Mouse (Mus musculus) testis, adult 2 months (tissue): Measurements from ENCODE around the gene Gnai3. TPM values are rescaled to one million over a fixed set of nuclear protein-coding genes. Genes with fewer than 3 reads are reported as not detected.
A peak's percentile ranks its signal among the peaks of the same experiment; 100 is the strongest.

Experiments
- H3K27ac ChIP-seq: fragments of 200-500 bp; 2 replicates; pipeline ENCODE4 v1.5.1; 2012; ENCODE audit warnings: low read depth, low read length; ENCODE audit not compliant: control insufficient read depth, insufficient read depth
- H3K27me3 ChIP-seq: fragments of 200-500 bp; 2 replicates; pipeline ENCODE4 v1.6.1; 2012; ENCODE audit warnings: mild to moderate bottlenecking, low read length, moderate library complexity; ENCODE audit not compliant: control insufficient read depth, insufficient read depth
- H3K36me3 ChIP-seq: fragments of 200-500 bp; 2 replicates; pipeline ENCODE4 v1.6.1; 2012; ENCODE audit warnings: mild to moderate bottlenecking, low read length; ENCODE audit not compliant: control insufficient read depth, insufficient read depth
- H3K4me1 ChIP-seq: fragments of 200-500 bp; 2 replicates; pipeline ENCODE4 v1.6.1; 2012; ENCODE audit warnings: low read length; ENCODE audit not compliant: control insufficient read depth, insufficient read depth
- H3K4me3 ChIP-seq: fragments of 200-500 bp; 2 replicates; pipeline ENCODE4 v1.5.1; 2012; ENCODE audit warnings: low read depth, mild to moderate bottlenecking, low read length, moderate library complexity, mixed read lengths; ENCODE audit not compliant: control insufficient read depth
- CTCF ChIP-seq: fragments of 200-500 bp; IDR thresholded peaks from 2 replicates; pipeline ENCODE4 v1.5.1; 2012; ENCODE audit warnings: low read depth, mild to moderate bottlenecking, inconsistent platforms, low read length, moderate library complexity; ENCODE audit not compliant: control insufficient read depth, insufficient read depth, insufficient replicate concordance
- POLR2A ChIP-seq: fragments of 200-500 bp; IDR thresholded peaks from 2 replicates; pipeline ENCODE4 v1.6.1; 2012; ENCODE audit warnings: low read depth, mild to moderate bottlenecking, inconsistent platforms, low read length, moderate library complexity; ENCODE audit not compliant: control insufficient read depth
- polyA plus RNA-seq: library from polyadenylated mRNA; depleted of rRNA; stranded (reverse); fragments of >200 nt; gene quantifications from 2 replicates; pipeline ENCODE4 v1.2.3, GENCODE M21; 2012; rRNA removed

The Gnai3 gene
- polyA plus RNA-seq, result 11.9 and 15.8 TPM in 2 replicates

DNA sequence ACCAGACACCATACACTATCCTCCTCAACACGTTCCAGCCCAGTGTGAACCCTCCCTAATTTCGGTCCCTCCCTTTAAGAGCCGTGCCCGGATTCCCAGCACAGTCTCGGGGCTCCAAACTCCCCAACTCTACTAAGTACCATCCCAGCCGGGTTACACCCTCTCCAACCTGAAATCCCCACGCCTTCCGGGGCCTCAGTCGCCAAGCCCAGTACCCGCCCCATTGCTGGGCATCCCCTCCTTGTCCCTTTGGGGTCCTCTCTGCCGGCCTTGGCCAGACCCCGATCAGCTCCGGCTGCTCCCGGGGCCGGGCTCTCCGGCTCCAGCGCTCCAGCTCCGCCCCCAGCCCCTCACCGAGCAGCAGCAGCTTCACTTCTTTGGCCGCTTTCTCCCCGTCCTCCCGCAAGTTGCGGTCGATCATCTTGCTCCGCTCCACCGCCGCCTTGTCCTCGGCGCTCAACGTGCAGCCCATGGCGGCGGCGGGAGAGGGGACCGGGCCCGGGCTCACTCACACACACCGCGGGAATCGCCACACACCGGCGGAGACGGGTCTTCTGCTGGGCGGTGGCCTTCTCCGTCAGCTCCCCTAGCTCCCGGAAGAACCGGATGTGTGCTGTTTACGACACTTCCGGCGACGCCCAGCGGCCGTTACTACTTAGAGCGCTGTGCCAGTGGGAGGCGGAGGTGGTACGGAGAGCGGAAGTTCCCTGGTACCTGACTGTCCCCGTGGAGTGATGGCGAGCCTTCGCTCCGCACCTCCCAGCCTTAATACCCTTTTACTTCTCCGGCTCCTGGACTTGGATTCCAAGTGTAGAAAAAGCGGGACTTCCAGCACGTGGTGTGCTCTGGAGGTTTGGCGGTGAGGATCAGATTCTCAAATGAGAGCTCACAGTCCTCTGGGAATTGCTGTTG, at the start of gene Gnai3:
TSS of gene Gnai3 (minus strand) at position 613 of the 912 bp plus-strand sequence.
- Histone ChIP-seq H3K27me3 (no peaks in the 10 kb centered on the region), H3K36me3 (no peaks in the 10 kb centered on the region), H3K4me1 (peaks cover 12% of the 10 kb centered on the region), H3K4me3 (peak within 1 kb of the TSS; percentile 98), H3K27ac (peak within 1 kb of the TSS; percentile 92)
- TF ChIP-seq CTCF (no peak), POLR2A (peak; percentile 100)

DNA sequence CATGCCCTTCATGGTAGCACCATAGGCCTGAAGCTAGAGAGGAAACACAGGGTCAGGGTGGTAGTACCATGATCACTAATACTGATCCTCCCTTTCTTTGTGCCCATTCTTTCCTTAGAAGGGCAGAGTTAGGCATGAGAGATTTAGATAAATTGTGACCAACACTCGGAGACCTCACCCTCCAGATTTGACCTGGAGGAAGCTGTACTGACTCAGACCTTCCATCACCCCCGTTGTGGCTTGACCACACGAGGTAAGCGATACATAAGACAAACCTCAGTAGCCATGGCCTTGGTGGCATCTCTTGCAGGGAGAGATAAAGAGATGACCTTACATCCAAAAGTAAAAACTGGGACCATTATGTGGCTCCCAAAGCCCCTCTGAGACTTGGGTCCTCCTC, 49.3 kb upstream of the Gnai3 start:
- Histone ChIP-seq H3K4me3 (no peak overlapping the region), H3K36me3 (no peaks in the 10 kb centered on the region), H3K27me3 (no peaks in the 10 kb centered on the region), H3K27ac (no peak overlapping the region), H3K4me1 (peaks cover 8% of the 10 kb centered on the region; the same call in 1 of the 2 replicates)
- TF ChIP-seq POLR2A (no peak), CTCF (no peak)

DNA sequence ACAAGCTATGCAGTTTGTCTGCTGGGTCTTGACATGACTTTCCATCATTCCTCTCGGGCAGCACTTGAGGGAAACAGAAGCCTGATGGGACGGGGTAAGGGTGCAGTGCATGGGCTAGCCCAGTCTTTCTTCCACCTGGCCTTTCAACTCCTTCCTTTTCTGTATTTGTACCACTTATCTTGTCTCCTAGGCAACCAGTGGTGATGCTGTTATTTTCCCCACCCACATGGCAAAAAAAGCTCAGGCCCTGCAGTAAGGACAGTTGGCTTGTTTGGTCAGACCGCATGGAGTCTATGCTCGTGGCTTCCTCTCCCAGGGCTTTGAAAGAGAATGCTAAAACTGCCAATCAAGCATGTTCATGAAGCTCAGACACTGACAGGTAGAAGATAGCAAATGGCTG, 47.7 kb upstream of the Gnai3 start:
- H3K36me3 ChIP-seq, result no peaks in the 10 kb centered on the region
- H3K27me3 ChIP-seq, result no peaks in the 10 kb centered on the region
- no peak overlapping the region for H3K27ac ChIP-seq
- TF ChIP-seq POLR2A (no peak), CTCF (no peak)
- H3K4me3 ChIP-seq, result no peak overlapping the region
- H3K4me1 ChIP-seq, result peaks cover 7% of the 10 kb centered on the region; the same call in 1 of the 2 replicates

DNA sequence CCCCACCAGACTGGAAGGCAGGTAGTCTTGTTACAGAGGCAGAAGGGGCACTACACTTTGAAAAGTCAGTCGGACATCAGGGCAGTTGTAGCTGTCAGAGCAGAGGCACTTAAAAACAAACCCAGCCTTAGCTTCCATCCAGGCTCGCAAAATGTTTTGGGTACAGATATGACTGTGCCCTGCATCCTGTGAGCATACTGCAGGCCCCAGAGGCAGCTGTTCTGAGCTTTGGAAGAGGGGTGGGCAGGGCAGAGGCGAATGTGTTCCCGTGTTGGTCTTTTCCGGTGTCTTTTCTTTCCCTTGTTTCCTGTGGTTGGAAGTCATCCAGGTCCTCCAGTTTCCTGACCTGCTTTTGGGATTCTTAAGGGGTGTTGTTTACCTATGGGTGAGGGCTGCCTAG, 44.0 kb upstream of the Gnai3 start:
- Histone ChIP-seq H3K27ac (no peak overlapping the region), H3K4me1 (peaks cover 7% of the 10 kb centered on the region), H3K27me3 (no peaks in the 10 kb centered on the region), H3K36me3 (no peaks in the 10 kb centered on the region), H3K4me3 (no peak overlapping the region)
- TF ChIP-seq POLR2A (no peak), CTCF (no peak)

DNA sequence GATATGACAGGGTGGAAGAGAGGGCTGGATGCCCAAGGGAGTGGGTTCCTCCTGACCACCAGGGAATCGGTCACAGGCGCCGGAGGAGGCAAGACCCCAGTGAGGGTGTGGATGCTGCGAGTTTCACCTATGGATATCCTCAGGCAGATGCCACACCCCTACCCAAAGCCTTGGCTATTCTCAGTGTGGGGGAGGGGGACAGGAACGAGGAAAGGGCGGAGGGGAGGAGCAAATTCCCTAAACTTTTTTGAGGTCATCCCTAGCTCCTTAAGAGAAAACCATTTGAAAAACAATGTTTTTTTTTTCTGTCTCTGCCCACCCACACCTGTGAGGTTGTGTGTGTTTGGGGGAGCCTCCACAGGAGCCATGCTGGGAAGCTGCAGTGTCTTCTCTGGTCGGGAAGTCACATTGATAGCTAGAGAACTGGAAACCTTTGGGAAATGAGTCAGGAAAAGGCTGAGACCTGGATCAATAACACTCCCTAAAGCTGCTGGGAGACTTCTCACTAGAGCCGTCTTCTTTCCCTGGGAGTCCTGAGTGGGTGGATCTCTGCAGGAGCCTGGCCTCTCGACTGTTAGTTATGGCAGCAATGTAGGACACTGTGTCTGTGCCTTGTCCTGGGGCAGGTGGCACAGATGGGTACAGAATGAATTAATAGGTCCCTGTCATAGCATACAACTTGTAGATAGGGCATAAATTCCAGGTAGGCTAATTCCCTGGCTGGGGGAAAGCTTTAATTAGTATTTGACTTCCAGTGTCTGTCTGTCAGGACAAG, 43.0 kb upstream of the Gnai3 start:
- TF ChIP-seq POLR2A (no peak), CTCF (no peak)
- Histone ChIP-seq H3K4me1 (peaks cover 7% of the 10 kb centered on the region), H3K27me3 (no peaks in the 10 kb centered on the region), H3K4me3 (no peak overlapping the region), H3K27ac (no peak overlapping the region), H3K36me3 (no peaks in the 10 kb centered on the region)

DNA sequence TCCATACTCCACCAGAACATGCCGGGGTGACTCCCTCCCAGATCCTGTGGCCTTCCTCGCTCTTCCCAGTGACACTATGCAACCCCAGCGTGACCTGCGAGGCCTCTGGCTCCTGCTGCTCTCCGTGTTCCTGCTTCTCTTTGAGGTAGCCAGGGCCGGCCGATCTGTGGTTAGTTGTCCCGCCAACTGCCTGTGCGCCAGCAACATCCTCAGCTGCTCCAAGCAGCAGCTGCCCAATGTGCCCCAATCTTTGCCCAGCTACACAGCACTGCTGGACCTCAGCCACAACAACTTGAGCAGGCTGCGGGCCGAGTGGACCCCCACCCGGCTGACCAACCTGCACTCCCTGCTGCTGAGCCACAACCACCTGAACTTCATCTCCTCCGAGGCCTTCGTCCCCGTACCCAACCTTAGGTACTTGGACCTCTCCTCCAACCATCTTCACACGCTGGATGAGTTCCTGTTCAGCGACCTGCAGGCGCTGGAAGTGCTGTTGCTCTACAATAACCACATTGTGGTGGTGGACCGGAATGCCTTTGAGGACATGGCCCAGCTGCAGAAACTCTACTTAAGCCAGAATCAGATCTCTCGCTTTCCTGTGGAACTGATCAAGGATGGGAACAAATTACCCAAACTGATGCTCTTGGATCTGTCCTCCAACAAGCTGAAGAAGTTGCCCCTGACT, 41.3 kb upstream of the Gnai3 start:
- Histone ChIP-seq H3K4me1 (peaks cover 7% of the 10 kb centered on the region), H3K27ac (no peak overlapping the region), H3K36me3 (no peaks in the 10 kb centered on the region), H3K4me3 (no peak overlapping the region), H3K27me3 (no peaks in the 10 kb centered on the region)
- TF ChIP-seq CTCF (no peak), POLR2A (no peak)

DNA sequence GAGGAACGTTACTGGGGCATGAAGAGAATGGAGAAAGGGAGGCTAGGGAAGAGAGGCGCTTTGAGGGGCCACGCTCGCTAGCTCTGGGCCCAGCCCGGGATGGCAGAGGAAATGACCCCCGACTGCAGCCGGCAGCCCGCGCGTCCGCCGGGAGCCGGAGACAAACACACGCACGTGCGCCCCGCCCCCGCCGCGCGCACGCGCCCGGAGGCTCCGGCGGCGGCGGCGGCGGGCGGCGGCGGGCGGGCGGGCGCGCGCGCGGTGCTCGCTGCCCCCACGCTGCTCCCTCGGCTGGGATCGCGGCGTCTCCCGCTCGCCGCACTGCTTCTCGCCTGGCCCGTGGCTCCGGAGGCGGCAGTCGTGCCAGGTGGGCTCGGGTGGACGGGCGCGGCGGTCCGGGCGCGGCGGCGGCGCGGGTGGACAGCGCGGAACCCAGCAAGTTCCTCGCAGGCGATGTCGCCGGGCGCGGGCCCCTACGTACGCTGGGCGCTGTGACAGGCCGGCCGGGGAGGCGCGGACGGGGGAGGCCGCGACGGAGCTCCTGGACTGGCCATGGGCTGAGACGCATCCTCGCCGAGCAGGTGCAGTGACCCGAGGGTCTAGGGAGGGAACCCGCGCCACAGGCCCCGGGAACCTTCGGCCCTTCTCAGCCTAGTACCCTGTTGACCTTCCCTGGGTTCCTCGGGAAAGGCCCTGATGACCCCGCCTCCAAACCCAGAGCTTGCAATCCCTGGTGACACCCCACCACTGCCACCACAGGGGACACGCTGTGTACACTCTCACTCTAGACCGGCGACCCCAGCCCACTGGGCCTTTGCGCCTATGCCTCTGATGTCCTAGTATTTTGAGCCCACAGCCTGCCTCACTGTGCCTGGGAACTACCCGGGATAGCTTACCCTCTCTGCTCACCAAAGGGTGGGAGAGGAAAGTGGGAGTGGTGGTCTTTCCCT, 40.4 kb upstream of the Gnai3 start, which contains the start of gene Amigo1:
TSS of gene Amigo1 (plus strand) at position 238 of the 950 bp plus-strand sequence.
- TF ChIP-seq POLR2A (no peak), CTCF (no peak)
- Histone ChIP-seq H3K27ac (no peak within 1 kb of the TSS), H3K4me3 (peak within 1 kb of the TSS; percentile 80), H3K36me3 (no peaks in the 10 kb centered on the region), H3K4me1 (peaks cover 7% of the 10 kb centered on the region), H3K27me3 (no peaks in the 10 kb centered on the region)
